ENCODE assay signal across 7 mouse cellular contexts in the genomic region with DNA sequence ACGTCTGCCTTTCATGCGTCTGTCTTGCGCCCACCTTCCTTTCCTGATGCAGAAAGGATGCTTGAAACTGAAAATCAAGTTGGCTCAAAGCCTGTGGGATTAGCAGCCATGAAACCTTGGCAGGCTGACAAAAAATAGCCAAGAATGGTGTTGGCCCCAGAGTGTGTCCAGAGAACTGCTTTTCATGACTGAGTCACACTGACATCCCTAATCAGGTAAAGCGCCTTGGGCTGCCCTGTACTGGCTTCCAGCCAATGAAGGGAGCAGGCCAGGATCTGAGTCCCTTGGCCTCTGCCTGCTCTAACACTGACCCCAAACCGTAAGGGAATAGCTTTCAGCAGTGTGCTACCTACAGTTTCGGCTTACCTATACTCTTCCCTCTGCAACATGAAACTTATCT.
DNase-seq lines count a peak whose midpoint lies in the region; ATAC-seq lines count a peak whose summit lies in the region.

No protein-coding gene starts in this region.

- no peak for DNase-seq in neural tube, embryonic 10.5 days (ENCODE audit: extremely low spot score, low spot score)
- DNase-seq in cerebellum, postnatal 25 days: peak; percentile 76 to 80
- peak; percentile 25 for DNase-seq in retina, postnatal 7 days (ENCODE audit: low read depth, low spot score)
- DNase-seq in testis, postnatal 14 days (ENCODE audit: low spot score): no peak
- DNase-seq in embryo, embryonic 10.5 days (ENCODE audit: low spot score): no peak

- peaks cover 9% of the 10 kb centered on the region; the same call in 1 of the 2 replicates for H3K36me3 ChIP-seq in neural tube, embryonic 13.5 days
- H3K36me3 ChIP-seq in heart, embryonic 16.5 days (ENCODE audit: control insufficient read depth, insufficient read depth): no peaks in the 10 kb centered on the region

- no peak overlapping the region for H3K4me2 ChIP-seq in neural tube, embryonic 13.5 days
- H3K4me2 ChIP-seq in heart, embryonic 16.5 days (ENCODE audit: low read depth, low read length): peak overlapping the region; percentile 7

- no peaks in the 10 kb centered on the region for H3K27me3 ChIP-seq in neural tube, embryonic 13.5 days
- no peaks in the 10 kb centered on the region for H3K27me3 ChIP-seq in heart, embryonic 16.5 days (ENCODE audit: control insufficient read depth, insufficient read depth, low read length)

- peaks cover 12% of the 10 kb centered on the region for H3K4me1 ChIP-seq in neural tube, embryonic 13.5 days (replicated peaks)
- H3K4me1 ChIP-seq in heart, embryonic 16.5 days (ENCODE audit: control insufficient read depth, insufficient read depth, low read length): peaks cover 17% of the 10 kb centered on the region

- WGBS in neural tube, embryonic 13.5 days: 79% methylated on average over 6 of the region's 6 CpGs
- WGBS in heart, embryonic 16.5 days: 20% methylated on average over 6 of the region's 6 CpGs

- no peak for ATAC-seq in neural tube, embryonic 13.5 days (ENCODE audit: low read depth)
- ATAC-seq in heart, embryonic 16.5 days (replicated peaks; ENCODE audit: extremely low read depth, insufficient read depth, low FRiP score): peak; percentile 92

- no peak overlapping the region for H3K4me3 ChIP-seq in neural tube, embryonic 13.5 days
- no peak overlapping the region for H3K4me3 ChIP-seq in heart, embryonic 16.5 days (ENCODE audit: low read length)

- H3K9ac ChIP-seq in neural tube, embryonic 13.5 days: no peak overlapping the region
- no peak overlapping the region for H3K9ac ChIP-seq in heart, embryonic 16.5 days (ENCODE audit: low read length)

- no peaks in the 10 kb centered on the region for H3K9me3 ChIP-seq in neural tube, embryonic 13.5 days
- H3K9me3 ChIP-seq in heart, embryonic 16.5 days (replicated peaks; ENCODE audit: control insufficient read depth, low read length): no peaks in the 10 kb centered on the region

- H3K27ac ChIP-seq in neural tube, embryonic 13.5 days (replicated peaks): peak overlapping the region; percentile 33; the same call in 1 of the 2 replicates
- H3K27ac ChIP-seq in heart, embryonic 16.5 days (ENCODE audit: low read length): peak overlapping the region; percentile 38; the same call in 1 of the 2 replicates

Comparison
In these comparisons a context has a peak if more than half of its experiments do, and no peak if none do; other contexts are left out.
1. DNase-seq: peak in cerebellum, postnatal 25 days (2 of 2) and retina, postnatal 7 days (single experiment); none in neural tube, embryonic 10.5 days (single experiment), testis, postnatal 14 days (single experiment) and embryo, embryonic 10.5 days (single experiment).